Mouse (Mus musculus) limb, embryonic 13.5 days (tissue): ENCODE results near the gene Gpx2. TPM values are rescaled to one million over a fixed set of nuclear protein-coding genes. Genes with fewer than 3 reads are reported as not detected.
A peak's percentile ranks its signal among the peaks of the same experiment; 100 is the strongest.

Experiments
- ATAC-seq: fragments of 200-750 bp; cut with Nextera tagmentation; 2 replicates; pipeline ENCODE4 v1.8.0; 2017; ENCODE audit warnings: low read depth, moderate number of reproducible peaks, moderate TSS enrichment; ENCODE audit not compliant: low FRiP score
- H3K27ac ChIP-seq: fragments of 300-500 bp; sonication (generic); 2 replicates; pipeline ENCODE4 v1.5.1; 2015; ENCODE audit warnings: inconsistent platforms, mild to moderate bottlenecking, moderate library complexity
- H3K27me3 ChIP-seq: fragments of 300-500 bp; sonication (generic); 2 replicates; pipeline ENCODE4 v1.6.1; 2015; ENCODE audit warnings: mild to moderate bottlenecking, inconsistent platforms
- H3K36me3 ChIP-seq: fragments of 300-500 bp; sonication (generic); 2 replicates; pipeline ENCODE4 v1.6.1; 2015; ENCODE audit warnings: inconsistent platforms, mild to moderate bottlenecking, moderate library complexity
- H3K4me1 ChIP-seq: fragments of 300-500 bp; sonication (generic); 2 replicates; pipeline ENCODE4 v1.6.1; 2015; ENCODE audit warnings: inconsistent platforms
- H3K4me2 ChIP-seq: fragments of 300-500 bp; sonication (generic); replicated peaks from 2 replicates; pipeline ENCODE4 v1.6.1; 2015; ENCODE audit warnings: inconsistent platforms, mild to moderate bottlenecking, moderate library complexity
- H3K4me3 ChIP-seq: fragments of 300-500 bp; sonication (generic); 2 replicates; pipeline ENCODE4 v1.5.1; 2015; ENCODE audit warnings: moderate library complexity, mild to moderate bottlenecking, inconsistent platforms
- H3K9ac ChIP-seq: fragments of 300-500 bp; sonication (generic); 2 replicates; pipeline ENCODE4 v1.6.1; 2015; ENCODE audit warnings: mild to moderate bottlenecking, inconsistent platforms
- H3K9me3 ChIP-seq: fragments of 300-500 bp; sonication (generic); 2 replicates; pipeline ENCODE4 v1.6.1; 2016; ENCODE audit warnings: inconsistent platforms
- WGBS: fragments of 180-500 bp; shearing (Covaris S2); methylation state at CpG from one replicate; pipeline ENCODE4 v1.1.7; 2015; 5-methylcytosine and 5-hydroxymethylcytosine counted together
- polyA plus RNA-seq: library from polyadenylated mRNA; unstranded; fragments of >200 nt; fragmentation: Nextera tagmentation; extraction: Ambion mirVana; gene quantifications from 2 replicates; pipeline ENCODE4 v1.2.1, GENCODE M21; 2015

Gene Gpx2
- polyA plus RNA-seq, 1 experiment from 2014 or later, result 0.31 TPM

GRCm38 (mm10) chr12:76775132-76775531 is 20.2 kb downstream of the Gpx2 start:
- H3K4me2 ChIP-seq, result no peak overlapping the region
- peaks cover 5% of the 10 kb centered on the region for H3K36me3 ChIP-seq
- no peak for ATAC-seq
- no peak overlapping the region for H3K9ac ChIP-seq
- no peak overlapping the region for H3K27ac ChIP-seq
- WGBS, result 52% methylated on average over 4 of the region's 4 CpGs
- no peaks in the 10 kb centered on the region for H3K27me3 ChIP-seq
- 0 out of 2 replicates have a peak, but pooled peaks cover 3% of the 10 kb centered on the region for H3K4me1 ChIP-seq
- no peak overlapping the region for H3K4me3 ChIP-seq
- no peaks in the 10 kb centered on the region for H3K9me3 ChIP-seq

DNA sequence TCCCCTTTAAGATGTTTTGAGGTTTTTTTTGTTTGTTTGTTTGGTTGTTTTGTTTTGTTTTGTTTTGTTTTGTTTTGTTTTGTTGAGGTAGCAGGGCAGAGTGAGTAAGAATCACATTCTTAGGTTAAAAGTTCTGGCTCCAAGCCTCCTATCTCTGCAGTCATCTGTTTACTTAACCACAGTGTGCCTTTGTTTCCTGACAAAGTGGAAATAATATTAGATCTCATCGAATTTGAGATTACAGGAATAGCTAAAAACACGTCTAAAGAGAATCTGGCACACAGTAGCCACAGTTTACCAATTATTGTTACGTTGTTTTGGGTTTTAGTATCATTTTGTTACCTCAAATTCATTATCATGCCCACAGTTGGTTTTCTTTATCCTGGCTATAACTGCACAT is 20.7 kb downstream of the Gpx2 start:
- no peak overlapping the region for H3K4me2 ChIP-seq
- H3K27me3 ChIP-seq, result no peaks in the 10 kb centered on the region
- 0 out of 2 replicates have a peak, but pooled peaks cover 3% of the 10 kb centered on the region for H3K4me1 ChIP-seq
- no peak for ATAC-seq
- H3K9me3 ChIP-seq, result no peaks in the 10 kb centered on the region
- H3K36me3 ChIP-seq, result peaks cover 5% of the 10 kb centered on the region
- H3K9ac ChIP-seq, result no peak overlapping the region
- H3K4me3 ChIP-seq, result no peak overlapping the region
- no peak overlapping the region for H3K27ac ChIP-seq
- WGBS, result 79% methylated on average over 3 of the region's 3 CpGs

DNA sequence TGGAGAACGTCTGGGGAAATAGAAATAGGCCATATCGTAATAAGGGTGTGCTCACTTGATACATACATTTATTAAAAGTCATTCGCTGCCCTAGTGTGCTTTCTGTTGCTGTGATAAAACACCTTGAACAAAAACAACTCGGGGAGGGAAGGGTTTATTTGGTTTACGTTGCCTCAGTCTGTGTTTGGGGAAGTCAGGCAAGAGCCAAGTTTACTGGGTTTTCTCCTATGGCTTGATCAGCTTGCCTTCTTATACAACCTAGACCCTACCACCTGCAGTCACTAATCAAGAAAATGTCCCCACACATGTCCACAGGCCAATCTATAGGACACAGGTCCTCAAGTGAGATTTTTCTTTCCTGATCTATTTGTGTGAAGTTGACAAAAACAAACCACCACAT is 23.8 kb downstream of the Gpx2 start:
- H3K27ac ChIP-seq, result no peak overlapping the region
- no peaks in the 10 kb centered on the region for H3K27me3 ChIP-seq
- H3K4me1 ChIP-seq, result peaks cover 3% of the 10 kb centered on the region; the same call in 1 of the 2 replicates
- ATAC-seq, result no peak
- H3K9me3 ChIP-seq, result no peaks in the 10 kb centered on the region
- H3K36me3 ChIP-seq, result no peaks in the 10 kb centered on the region
- H3K4me2 ChIP-seq, result no peak overlapping the region
- no peak overlapping the region for H3K4me3 ChIP-seq
- no peak overlapping the region for H3K9ac ChIP-seq
- 84% methylated on average over 5 of the region's 5 CpGs for WGBS

DNA sequence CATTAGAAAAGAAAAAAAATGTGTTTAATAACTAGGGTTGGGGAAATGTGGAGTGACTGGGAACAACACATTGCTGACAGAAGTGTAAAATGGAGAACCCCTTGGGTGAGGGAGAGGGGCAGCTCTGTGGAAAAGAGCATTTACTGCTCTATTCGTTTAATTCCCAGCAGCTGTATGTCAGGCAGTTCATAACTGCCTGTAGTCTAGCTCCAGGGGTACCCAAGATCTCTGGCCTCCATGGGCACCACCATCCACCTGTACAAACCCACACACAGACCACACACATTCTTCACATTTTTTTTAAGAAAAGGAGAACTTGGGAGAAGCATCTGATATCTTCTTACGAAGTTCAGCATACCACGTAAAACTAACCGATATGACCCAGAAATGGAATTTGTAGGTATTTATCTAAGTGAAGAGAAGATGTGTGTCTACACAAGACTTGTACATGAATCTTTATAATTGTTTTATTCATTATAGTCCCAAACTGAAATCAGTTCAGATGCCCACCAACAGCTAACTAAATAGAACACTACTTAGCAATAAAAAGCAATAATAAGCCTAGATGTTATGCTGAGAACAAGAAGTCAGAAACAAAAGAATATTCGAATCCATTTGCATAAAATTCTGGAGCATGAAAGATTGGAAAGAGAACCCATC is 24.4 kb downstream of the Gpx2 start:
- H3K9me3 ChIP-seq, result no peaks in the 10 kb centered on the region
- H3K4me1 ChIP-seq, result peaks cover 7% of the 10 kb centered on the region
- no peak overlapping the region for H3K27ac ChIP-seq
- WGBS, result 79% methylated on average over 5 of the region's 5 CpGs
- ATAC-seq, result no peak
- no peak overlapping the region for H3K4me2 ChIP-seq
- no peaks in the 10 kb centered on the region for H3K36me3 ChIP-seq
- no peak overlapping the region for H3K4me3 ChIP-seq
- H3K9ac ChIP-seq, result no peak overlapping the region
- no peaks in the 10 kb centered on the region for H3K27me3 ChIP-seq

GRCm38 (mm10) chr12:76765901-76766630 is 29.3 kb downstream of the Gpx2 start:
- 29% methylated on average over 20 of the region's 20 CpGs for WGBS

GRCm38 (mm10) chr12:76765354-76765851 is 30.0 kb downstream of the Gpx2 start, which contains the start of the genes Churc1 and Fntb:
Gene Churc1 (plus strand): TSS chr12:76765538.
Gene Fntb (plus strand): TSS chr12:76765589.
- Histone ChIP-seq H3K9ac (peak within 1 kb of the TSS; percentile 80), H3K36me3 (no peaks in the 10 kb centered on the region), H3K27ac (peak within 1 kb of the TSS; percentile 53; the same call in 1 of the 2 replicates), H3K4me1 (peaks cover 6% of the 10 kb centered on the region), H3K9me3 (no peaks in the 10 kb centered on the region), H3K27me3 (no peaks in the 10 kb centered on the region), H3K4me2 (peak within 1 kb of the TSS; percentile 66), H3K4me3 (peak within 1 kb of the TSS; percentile 70)
- ATAC-seq, result peak; percentile 96
- WGBS, result under 1% methylated on average over 31 of the region's 31 CpGs

More at GRCm38 (mm10) chr12:76765901-76766630, 29.3 kb downstream of the Gpx2 start:
- peak; percentile 7; the same call in 1 of the 2 replicates for ATAC-seq
- peak overlapping the region; percentile 66 for H3K4me2 ChIP-seq
- no peaks in the 10 kb centered on the region for H3K9me3 ChIP-seq
- peaks cover 9% of the 10 kb centered on the region for H3K4me1 ChIP-seq
- H3K9ac ChIP-seq, result peak overlapping the region; percentile 80
- peak overlapping the region; percentile 53; the same call in 1 of the 2 replicates for H3K27ac ChIP-seq
- H3K36me3 ChIP-seq, result no peaks in the 10 kb centered on the region
- peak overlapping the region; percentile 70 for H3K4me3 ChIP-seq
- no peaks in the 10 kb centered on the region for H3K27me3 ChIP-seq

GRCm38 (mm10) chr12:76752652-76753318 is 42.6 kb downstream of the Gpx2 start:
- Histone ChIP-seq H3K4me3 (no peak overlapping the region), H3K9me3 (no peaks in the 10 kb centered on the region), H3K4me1 (no peaks in the 10 kb centered on the region), H3K9ac (no peak overlapping the region), H3K27me3 (0 out of 2 replicates have a peak, but pooled peaks cover 5% of the 10 kb centered on the region), H3K27ac (no peak overlapping the region), H3K4me2 (no peak overlapping the region), H3K36me3 (no peaks in the 10 kb centered on the region)
- WGBS, result 42% methylated on average over 14 of the region's 14 CpGs
- ATAC-seq, result no peak

DNA sequence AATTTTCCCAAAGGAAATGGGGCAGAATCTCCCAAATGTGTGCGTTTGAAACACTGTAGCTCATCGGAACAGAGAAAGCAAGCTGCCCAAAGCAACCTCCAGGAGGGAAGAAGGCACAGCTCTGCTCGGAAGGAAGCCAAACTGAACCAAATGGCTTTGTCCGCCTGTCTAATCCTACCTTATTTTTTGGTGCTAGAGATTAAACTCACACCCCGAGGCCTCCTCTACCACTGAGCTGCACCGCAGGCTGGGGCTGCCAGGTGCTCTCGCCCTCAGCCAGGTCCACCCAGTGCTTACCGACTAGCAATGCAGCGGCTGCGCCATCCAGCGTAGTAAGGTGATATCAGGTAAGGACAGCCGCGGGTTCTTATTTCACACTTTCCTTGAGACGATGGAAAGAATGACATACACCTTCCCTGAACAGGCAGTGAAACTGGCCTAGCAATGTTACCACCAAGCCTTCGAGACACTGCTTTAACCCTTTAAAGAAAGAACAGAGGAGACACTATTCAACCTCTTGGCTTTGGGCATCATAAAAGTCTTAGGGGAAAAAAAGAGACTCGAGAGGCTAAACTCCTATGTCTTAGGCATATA is 44.4 kb downstream of the Gpx2 start:
- Histone ChIP-seq H3K27me3 (0 out of 2 replicates have a peak, but pooled peaks cover 5% of the 10 kb centered on the region), H3K9ac (no peak overlapping the region)
- WGBS, result 77% methylated on average over 16 of the region's 16 CpGs

More for the DNA sequence above, 44.4 kb downstream of the Gpx2 start:
- Histone ChIP-seq H3K4me1 (no peaks in the 10 kb centered on the region), H3K9me3 (no peaks in the 10 kb centered on the region), H3K36me3 (no peaks in the 10 kb centered on the region), H3K4me3 (no peak overlapping the region), H3K27ac (no peak overlapping the region), H3K4me2 (no peak overlapping the region)
- ATAC-seq, result no peak

Other genes with a start within 250 kb of the Gpx2 start
- 0.61 and 0.80 TPM in 2 replicates for gene Sptb, start 85.0 kb downstream of the Gpx2 start, polyA plus RNA-seq
- gene Churc1, start 30.0 kb downstream of the Gpx2 start, polyA plus RNA-seq, result 104 and 107 TPM in 2 replicates
- 42.6 and 44.1 TPM in 2 replicates for gene Fntb, start 30.0 kb downstream of the Gpx2 start, polyA plus RNA-seq
- 21.4 and 23.6 TPM in 2 replicates for gene Rab15, start 27.4 kb upstream of the Gpx2 start, polyA plus RNA-seq
- gene Max, start 166.6 kb upstream of the Gpx2 start, polyA plus RNA-seq, result 13.7 and 15.2 TPM in 2 replicates